Comparison of ENCODE assay signal across 8 mouse cellular contexts in genomic region chr14:37135127-37135593, GRCm38 (mm10). TPM values are rescaled to one million over a fixed set of nuclear protein-coding genes. Genes with fewer than 3 reads are reported as not detected.
DNase-seq lines count a peak whose midpoint lies in the region; ATAC-seq and TF ChIP-seq lines count a peak whose summit lies in the region.

Gene Ghitm, minus strand, starts transcription at chr14:37135272.

- WGBS in forebrain, embryonic 10.5 days, result under 1% methylated on average over 38 of the region's 38 CpGs
- under 1% methylated on average over 38 of the region's 38 CpGs for WGBS in heart, embryonic 15.5 days
- under 1% methylated on average over 38 of the region's 38 CpGs for WGBS in liver, embryonic 14.5 days (ENCODE audit: insufficient replicate concordance)
- under 1% methylated on average over 38 of the region's 38 CpGs for WGBS in neural tube, embryonic 11.5 days
- WGBS in stomach, postnatal 0 days, result 1% methylated on average over 38 of the region's 38 CpGs

- peak; percentile 19; the same call in 1 of the 2 replicates for TF ChIP-seq CTCF in liver, embryonic 14.5 days (IDR thresholded peaks at IDR 0.05; ENCODE audit: low read depth)
- 0 out of 2 replicates have a peak, but pooled peaks have one; percentile 1 for TF ChIP-seq CTCF in stomach, postnatal 0 days (IDR thresholded peaks at IDR 0.05; ENCODE audit: low read depth)

- peaks cover 33% of the 10 kb centered on the region for H3K36me3 ChIP-seq in forebrain, embryonic 10.5 days (replicated peaks)
- H3K36me3 ChIP-seq in heart, embryonic 15.5 days, result peaks cover 28% of the 10 kb centered on the region
- H3K36me3 ChIP-seq in liver, embryonic 14.5 days (replicated peaks; ENCODE audit: control insufficient read depth, insufficient read depth, low read depth), result peaks cover 32% of the 10 kb centered on the region
- no peaks in the 10 kb centered on the region; the same call in 1 of the 2 replicates for H3K36me3 ChIP-seq in neural tube, embryonic 11.5 days (ENCODE audit: control insufficient read depth, insufficient read depth, low read length)
- 0 out of 2 replicates have a peak, but pooled peaks cover 5% of the 10 kb centered on the region for H3K36me3 ChIP-seq in stomach, postnatal 0 days (ENCODE audit: control insufficient read depth, insufficient read depth, low read length)

- peak; percentile 99 for ATAC-seq in heart, embryonic 15.5 days (replicated peaks; ENCODE audit: insufficient number of reproducible peaks, insufficient read depth, low FRiP score, low read depth)
- peak; percentile 97 for ATAC-seq in liver, embryonic 14.5 days (ENCODE audit: insufficient read depth)
- peak; percentile 99 for ATAC-seq in neural tube, embryonic 11.5 days (ENCODE audit: insufficient read depth, low FRiP score, low TSS enrichment)
- ATAC-seq in stomach, postnatal 0 days (ENCODE audit: low FRiP score, low TSS enrichment), result peak; percentile 100

- peaks cover 15% of the 10 kb centered on the region for H3K4me1 ChIP-seq in forebrain, embryonic 10.5 days
- peaks cover 8% of the 10 kb centered on the region for H3K4me1 ChIP-seq in heart, embryonic 15.5 days (replicated peaks)
- peaks cover 0 to 2% of the 10 kb centered on the region in 2 experiments; a peak in 2 of 4 replicates for H3K4me1 ChIP-seq in liver, embryonic 14.5 days (replicated peaks; ENCODE audit: control insufficient read depth in 2 of 2, insufficient read depth in 2 of 2, low read length in 1 of 2)
- no peaks in the 10 kb centered on the region for H3K4me1 ChIP-seq in neural tube, embryonic 11.5 days (ENCODE audit: control insufficient read depth, insufficient read depth, low read length)
- H3K4me1 ChIP-seq in stomach, postnatal 0 days (replicated peaks; ENCODE audit: control insufficient read depth, insufficient read depth), result no peaks in the 10 kb centered on the region

- no peaks in the 10 kb centered on the region for H3K9me3 ChIP-seq in forebrain, embryonic 10.5 days
- no peaks in the 10 kb centered on the region for H3K9me3 ChIP-seq in heart, embryonic 15.5 days (replicated peaks)
- H3K9me3 ChIP-seq in liver, embryonic 14.5 days (ENCODE audit: control insufficient read depth, low read length), result no peaks in the 10 kb centered on the region
- no peaks in the 10 kb centered on the region for H3K9me3 ChIP-seq in neural tube, embryonic 11.5 days (ENCODE audit: control insufficient read depth, low read length)
- H3K9me3 ChIP-seq in stomach, postnatal 0 days (ENCODE audit: control insufficient read depth, low read length), result no peaks in the 10 kb centered on the region

- H3K9ac ChIP-seq in heart, embryonic 15.5 days, result peak within 1 kb of the TSS; percentile 79
- H3K9ac ChIP-seq in liver, embryonic 14.5 days (replicated peaks), result peak within 1 kb of the TSS; percentile 94
- peak within 1 kb of the TSS; percentile 71 for H3K9ac ChIP-seq in neural tube, embryonic 11.5 days (ENCODE audit: low read length)
- peak within 1 kb of the TSS; percentile 92 for H3K9ac ChIP-seq in stomach, postnatal 0 days (ENCODE audit: low read length)

- no peaks in the 10 kb centered on the region for H3K27me3 ChIP-seq in forebrain, embryonic 10.5 days (ENCODE audit: poor library complexity, severe bottlenecking)
- no peaks in the 10 kb centered on the region for H3K27me3 ChIP-seq in heart, embryonic 15.5 days
- no peaks in the 10 kb centered on the region for H3K27me3 ChIP-seq in liver, embryonic 14.5 days (ENCODE audit: control insufficient read depth, insufficient read depth, low read length)
- no peaks in the 10 kb centered on the region for H3K27me3 ChIP-seq in neural tube, embryonic 11.5 days (ENCODE audit: control insufficient read depth, insufficient read depth, low read length)
- no peaks in the 10 kb centered on the region for H3K27me3 ChIP-seq in stomach, postnatal 0 days (ENCODE audit: control insufficient read depth, insufficient read depth, low read length)

- peak; percentile 93 to 96 for DNase-seq in CD8-positive naive resting alpha-beta T cell, adult 2 months (ENCODE audit: low read depth in 2 of 2, low spot score in 2 of 2)
- peak; percentile 90 for DNase-seq in c-Kit-positive CD71-negative TER-119-negative erythroid progenitor cells, embryonic 14.5 days (ENCODE audit: low read depth)
- DNase-seq in forebrain, embryonic 10.5 days (ENCODE audit: extremely low spot score, low spot score), result peak; percentile 97
- peak; percentile 98 for DNase-seq in kidney, postnatal 25 days
- DNase-seq in liver, embryonic 14.5 days (ENCODE audit: low read depth in 3 of 3, low spot score in 3 of 3), result peak; percentile 94 to 95 (median 94)
- DNase-seq in neural tube, embryonic 11.5 days (ENCODE audit: low spot score), result peak; percentile 96
- DNase-seq in stomach, postnatal 0 days (ENCODE audit: low spot score), result peak; percentile 97

- peak within 1 kb of the TSS; percentile 92 for H3K27ac ChIP-seq in forebrain, embryonic 10.5 days
- H3K27ac ChIP-seq in heart, embryonic 15.5 days, result peak within 1 kb of the TSS; percentile 88
- peak within 1 kb of the TSS; percentile 86 for H3K27ac ChIP-seq in liver, embryonic 14.5 days
- no peak within 1 kb of the TSS; the same call in 1 of the 2 replicates for H3K27ac ChIP-seq in neural tube, embryonic 11.5 days (ENCODE audit: low read depth, low read length)
- H3K27ac ChIP-seq in stomach, postnatal 0 days (replicated peaks), result peak within 1 kb of the TSS; percentile 92

- peak within 1 kb of the TSS; percentile 71 for H3K4me2 ChIP-seq in heart, embryonic 15.5 days
- H3K4me2 ChIP-seq in liver, embryonic 14.5 days (ENCODE audit: low read depth), result peak within 1 kb of the TSS; percentile 77
- H3K4me2 ChIP-seq in neural tube, embryonic 11.5 days (ENCODE audit: low read depth), result peak within 1 kb of the TSS; percentile 64
- peak within 1 kb of the TSS; percentile 68 for H3K4me2 ChIP-seq in stomach, postnatal 0 days (replicated peaks; ENCODE audit: low read depth)

- peak within 1 kb of the TSS; percentile 72 for H3K4me3 ChIP-seq in forebrain, embryonic 10.5 days
- peak within 1 kb of the TSS; percentile 78 for H3K4me3 ChIP-seq in heart, embryonic 15.5 days
- peak within 1 kb of the TSS; percentile 74 to 91 for H3K4me3 ChIP-seq in liver, embryonic 14.5 days (ENCODE audit: insufficient read depth in 1 of 2, low read depth in 2 of 2, low read length in 2 of 2)
- H3K4me3 ChIP-seq in neural tube, embryonic 11.5 days (ENCODE audit: low read depth, low read length), result peak within 1 kb of the TSS; percentile 62
- peak within 1 kb of the TSS; percentile 86 for H3K4me3 ChIP-seq in stomach, postnatal 0 days (ENCODE audit: low read depth, low read length)

- TF ChIP-seq EP300 in liver, embryonic 14.5 days (IDR thresholded peaks at IDR 0.05; ENCODE audit: low read depth), result no peak
- TF ChIP-seq EP300 in stomach, postnatal 0 days (optimal IDR thresholded peaks at IDR 0.05), result no peak

RNA-seq across cellular contexts. Expression of gene Ghitm, which starts in this region (rescaled TPM):
- 206 and 215 TPM in 2 replicates for polyA plus RNA-seq in forebrain, embryonic 10.5 days (2016; fragmentation: Nextera tagmentation; extraction: Ambion mirVana)
- polyA plus RNA-seq in heart, embryonic 15.5 days (2015; fragmentation: Nextera tagmentation; extraction: Ambion mirVana), result 344 and 387 TPM in 2 replicates
- 64.5 and 88.4 TPM in 2 replicates for polyA plus RNA-seq in liver, embryonic 14.5 days (2012; rRNA removed)
- 231 and 243 TPM in 2 replicates for polyA plus RNA-seq in liver, embryonic 14.5 days (2014; fragmentation: Nextera tagmentation; extraction: Ambion mirVana)
- polyA plus RNA-seq in neural tube, embryonic 11.5 days (2014; fragmentation: Nextera tagmentation; extraction: Ambion mirVana), result 208 and 215 TPM in 2 replicates
- polyA plus RNA-seq in stomach, postnatal 0 days (2015; fragmentation: Nextera tagmentation; extraction: Ambion mirVana), result 184 and 198 TPM in 2 replicates
